Mouse (Mus musculus) T-helper 1 cell (primary cell): Measurements from ENCODE around the gene Ddx1.
"Not testable (repeated sequence)": the region's sequence is repeated elsewhere in the genome, so short reads cannot be mapped to it uniquely, and the experiment has no call there.

Experiments
- in situ Hi-C: fragments of 300-600 bp; cut with MboI, MseI; formaldehyde crosslinking; loops from one replicate; pipeline ENCODE4 v1.15.1; 2025; ENCODE audit warnings: high pct_unique_total_duplicates

Gene Ddx1

DNA sequence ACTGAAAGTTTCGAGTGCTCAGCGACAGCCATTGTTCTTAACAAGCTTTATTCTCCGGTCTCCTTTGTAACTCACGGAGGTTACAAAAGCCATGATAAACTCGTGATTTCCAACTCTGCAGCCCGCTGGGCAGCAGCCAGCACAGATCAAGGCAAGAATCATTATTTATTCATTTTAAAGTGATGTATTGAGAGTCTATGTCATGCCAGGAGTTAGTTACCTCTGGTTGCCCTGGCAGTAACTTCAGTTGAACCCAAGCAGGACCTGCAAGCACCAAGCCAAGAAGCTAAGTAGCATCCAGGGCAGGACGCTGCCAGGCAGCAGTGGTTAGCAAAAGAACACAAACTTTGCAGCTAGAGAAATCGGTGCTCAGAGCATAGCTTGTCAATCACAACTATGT lies 41.9 kb downstream of the Ddx1 start:
- in situ Hi-C loops: loop anchor here (5.0 kb wide), 1 partner anchor 785 kb away; no protein-coding TSS in a partner anchor

- in situ Hi-C loops: loop anchor here (5.0 kb wide), 1 partner anchor 783 kb away; no protein-coding TSS in a partner anchor
These were observed 43.3 kb downstream of the Ddx1 start for GRCm38 (mm10) chr12:13205733-13206132.

DNA sequence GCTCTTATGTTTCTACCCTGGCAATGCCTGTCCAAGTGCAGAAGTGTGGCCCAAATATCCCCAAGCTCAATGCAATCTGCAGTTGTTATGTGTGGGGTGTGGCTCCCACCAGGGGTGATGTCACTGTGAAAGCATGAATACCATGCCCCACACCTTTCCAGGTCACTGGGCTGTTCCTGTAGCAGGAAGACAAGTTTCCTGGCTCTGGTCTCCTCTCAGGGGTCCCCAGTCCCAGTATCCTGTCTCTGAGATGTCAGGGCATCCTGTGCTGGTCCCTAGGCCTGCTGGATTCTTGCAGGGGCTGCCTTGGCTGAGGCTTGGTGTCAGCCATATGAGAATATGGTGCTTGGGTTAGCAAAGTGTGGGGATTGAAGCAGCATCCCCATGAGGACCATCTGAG lies 46.7 kb downstream of the Ddx1 start:
- in situ Hi-C loops: no loop called here

DNA sequence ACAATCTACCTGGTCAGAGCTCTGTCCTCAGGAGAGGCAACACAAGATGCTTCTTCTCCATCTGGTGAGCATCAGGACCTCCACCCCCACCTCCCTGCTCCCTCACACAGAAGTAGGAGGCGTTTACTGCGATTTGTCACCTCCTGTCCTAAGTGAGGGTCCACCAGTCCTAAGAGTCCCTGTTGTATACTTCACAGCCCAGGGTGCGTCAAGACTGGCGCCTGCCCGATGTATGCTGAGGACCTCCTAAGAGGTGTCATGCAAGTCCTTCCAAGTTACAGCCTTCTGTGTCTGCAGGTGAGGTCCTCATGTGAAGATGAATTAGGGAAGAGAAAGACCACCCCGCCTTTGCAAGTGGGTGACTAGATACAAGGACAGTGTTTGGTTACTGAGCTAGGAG lies 48.4 kb downstream of the Ddx1 start:
- in situ Hi-C loops: no loop called here

GRCm38 (mm10) chr12:13199338-13200301 lies 49.4 kb downstream of the Ddx1 start:
- in situ Hi-C loops: no loop called here

- in situ Hi-C loops: no loop called here
These were observed 50.9 kb downstream of the Ddx1 start for GRCm38 (mm10) chr12:13198157-13198556.

- in situ Hi-C loops: no loop called here
These were observed 52.9 kb downstream of the Ddx1 start for GRCm38 (mm10) chr12:13196146-13196545.

DNA sequence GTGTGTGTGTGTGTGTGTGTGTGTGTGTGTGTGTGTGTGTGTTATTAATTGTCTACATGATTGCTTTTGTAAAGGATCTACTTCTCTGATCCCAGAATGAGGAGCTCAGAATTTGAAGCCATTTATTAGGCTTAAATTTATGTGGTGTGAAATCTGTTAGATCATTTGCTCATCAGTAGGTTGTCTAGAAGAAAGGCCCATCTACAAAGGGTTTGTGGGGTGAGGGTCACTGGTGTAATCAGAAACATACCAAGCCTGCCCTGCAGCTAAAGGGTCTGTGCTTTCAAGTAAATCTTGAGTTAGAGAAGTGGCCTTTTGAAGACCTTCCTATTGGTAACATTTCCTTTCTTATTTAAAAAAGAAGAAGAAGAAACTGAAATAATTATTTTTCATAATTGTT lies 53.5 kb downstream of the Ddx1 start:
- in situ Hi-C loops: no loop called here

DNA sequence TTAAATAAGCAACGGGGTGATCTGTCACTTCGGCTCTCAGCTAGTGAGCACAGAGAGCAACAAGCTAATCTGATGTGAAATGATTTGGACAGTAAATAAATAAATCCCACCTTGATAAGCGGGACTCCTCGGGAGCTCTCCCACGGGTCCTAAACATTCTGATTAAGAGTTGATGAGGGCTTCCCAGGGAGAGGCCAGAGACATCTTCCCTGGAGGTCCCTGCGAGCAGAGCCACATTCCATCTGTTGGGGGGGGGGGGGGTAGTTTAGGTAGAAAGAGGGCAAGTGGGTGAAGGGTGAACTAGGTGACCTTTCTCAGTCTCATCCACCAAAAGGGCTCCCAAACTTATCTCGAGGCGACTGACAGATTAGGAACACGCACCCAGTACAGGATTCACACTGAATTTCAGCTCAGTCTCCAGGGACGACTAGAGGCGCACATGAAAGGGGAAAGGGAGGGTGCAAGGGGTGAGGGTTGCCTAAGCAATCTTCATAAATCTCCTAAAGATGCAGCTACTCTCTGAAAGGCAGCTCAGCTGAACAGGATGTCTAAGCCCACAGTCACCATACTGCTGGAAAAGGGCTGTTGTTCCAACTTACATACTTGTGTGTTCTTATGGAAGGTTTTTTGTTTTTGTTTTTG lies 60.8 kb downstream of the Ddx1 start:
- in situ Hi-C loops: no loop called here

DNA sequence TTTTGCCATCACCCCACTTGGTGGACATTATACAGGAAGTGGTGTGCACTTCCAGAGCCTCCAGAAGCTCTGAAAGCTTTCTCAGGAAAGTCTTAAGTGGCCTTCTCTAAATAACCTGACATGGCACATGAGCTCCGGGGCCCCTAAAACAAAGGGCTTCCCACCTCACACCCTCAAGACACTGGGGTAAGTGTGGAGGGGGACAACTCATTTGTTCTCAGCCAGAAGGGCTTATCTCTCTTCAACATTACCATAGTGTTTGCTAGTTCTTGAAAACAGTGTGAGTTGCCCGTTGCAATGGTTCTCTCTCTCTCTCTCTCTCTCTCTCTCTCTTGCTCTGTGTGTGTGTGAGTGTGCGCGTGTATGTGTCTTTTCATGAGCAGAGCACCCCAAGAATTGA lies 62.8 kb downstream of the Ddx1 start:
- in situ Hi-C loops: no loop called here

GRCm38 (mm10) chr12:13184873-13185361 lies 64.1 kb downstream of the Ddx1 start:
- in situ Hi-C loops: no loop called here

- in situ Hi-C loops: not testable (repeated sequence)
These were observed 64.9 kb downstream of the Ddx1 start for GRCm38 (mm10) chr12:13184136-13184535.

DNA sequence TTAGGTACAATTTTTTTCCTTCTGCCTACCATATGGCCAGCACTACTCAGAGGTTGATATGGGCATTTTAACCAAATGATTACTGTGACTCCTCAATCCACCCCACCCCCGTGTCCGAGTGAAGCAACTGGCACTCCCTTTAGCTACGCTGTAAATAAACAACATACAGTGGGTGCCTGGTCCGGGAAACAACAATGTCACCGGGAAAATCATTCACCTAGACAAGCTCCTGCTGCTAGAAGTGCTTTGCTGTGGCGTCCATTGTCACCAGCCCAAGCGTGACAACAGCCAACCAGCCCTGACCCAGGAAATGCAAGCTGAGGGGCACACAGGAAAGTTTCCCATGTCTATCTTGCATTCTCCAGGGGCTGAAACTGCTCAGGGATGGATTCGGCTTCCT lies 66.8 kb downstream of the Ddx1 start:
- in situ Hi-C loops: no loop called here

GRCm38 (mm10) chr12:13181721-13182120 lies 67.3 kb downstream of the Ddx1 start:
- in situ Hi-C loops: no loop called here

- in situ Hi-C loops: no loop called here
These were observed 68.2 kb downstream of the Ddx1 start for GRCm38 (mm10) chr12:13180715-13181335.

DNA sequence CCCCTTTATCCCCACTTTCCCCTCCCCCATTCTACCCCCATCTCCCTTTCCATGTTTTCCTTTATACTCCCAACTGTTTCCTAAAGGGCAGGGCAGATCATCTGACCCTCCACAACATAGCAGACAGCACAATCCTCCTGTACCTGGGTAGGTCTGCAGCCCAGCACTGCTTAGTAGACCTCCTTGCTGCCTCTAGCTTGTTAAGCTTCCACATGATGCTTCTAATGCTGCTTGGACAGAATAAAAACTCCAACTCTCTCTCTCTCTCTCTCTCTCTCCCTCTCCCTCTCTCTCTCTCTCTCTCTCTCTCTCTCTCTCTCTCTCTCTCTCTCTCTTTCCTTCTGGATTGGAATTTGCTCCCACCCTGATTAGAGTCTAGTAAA lies 68.7 kb downstream of the Ddx1 start:
- in situ Hi-C loops: no loop called here

DNA sequence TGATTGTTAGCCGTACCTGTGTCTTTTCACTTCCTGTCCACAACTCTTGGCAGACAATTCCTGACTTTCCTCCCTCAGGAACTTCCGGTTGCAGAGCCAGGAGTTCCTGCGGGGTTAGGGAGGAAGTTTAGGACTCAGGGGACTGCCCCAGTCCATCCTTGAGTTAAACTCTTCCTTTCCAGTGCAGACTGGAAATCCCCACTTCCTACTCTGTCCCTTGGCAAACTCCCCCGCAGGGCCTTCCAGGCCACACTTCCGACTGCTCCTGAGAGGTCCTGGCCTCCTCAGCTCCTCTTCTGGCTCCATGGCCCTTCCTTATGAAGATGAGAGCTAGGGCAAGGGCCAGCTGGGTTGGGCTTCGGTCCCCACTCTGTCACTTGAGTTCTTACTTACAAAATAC lies 71.4 kb downstream of the Ddx1 start:
- in situ Hi-C loops: no loop called here

GRCm38 (mm10) chr12:13176927-13177326 lies 72.1 kb downstream of the Ddx1 start:
- in situ Hi-C loops: no loop called here

DNA sequence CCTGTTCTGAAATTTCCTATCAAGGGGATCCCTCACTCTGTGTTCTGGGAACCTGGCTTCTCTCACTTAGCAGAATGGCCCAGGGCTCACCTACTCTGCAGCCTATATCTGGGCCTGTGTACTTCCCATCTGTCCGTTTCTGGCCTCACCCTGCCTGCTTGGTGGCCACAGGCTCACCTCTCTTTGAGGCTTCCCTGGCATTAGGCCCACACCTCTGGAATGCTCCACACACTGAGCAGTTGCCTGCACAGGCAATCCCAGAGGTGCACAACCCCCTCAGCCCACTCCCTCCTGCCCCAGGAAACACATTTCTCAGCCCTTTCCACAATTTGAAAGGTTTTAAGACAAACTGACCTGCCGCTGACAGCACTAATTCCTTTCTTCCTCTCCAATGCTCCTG lies 72.9 kb downstream of the Ddx1 start:
- in situ Hi-C loops: no loop called here

DNA sequence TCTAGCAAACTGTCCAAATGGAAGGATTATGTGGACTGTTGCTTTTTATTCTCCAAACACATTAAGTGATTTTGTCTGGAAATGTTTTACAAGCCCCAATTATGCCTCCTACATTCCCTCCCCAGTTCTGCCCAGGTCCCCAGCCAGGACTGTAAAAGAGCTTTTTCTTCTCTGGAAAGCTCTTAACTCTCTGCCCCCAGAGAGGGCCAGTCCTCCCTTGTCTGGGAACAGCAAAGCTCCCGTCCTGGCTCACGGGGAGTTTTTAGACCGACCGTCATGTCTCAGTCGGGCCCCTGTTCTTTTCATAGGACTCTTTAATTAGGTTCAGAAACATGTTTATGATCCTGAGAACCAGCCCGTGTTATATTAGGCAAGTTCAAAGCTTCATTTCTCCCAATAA lies 75.0 kb downstream of the Ddx1 start:
- in situ Hi-C loops: no loop called here

GRCm38 (mm10) chr12:13168073-13168472 lies 80.9 kb downstream of the Ddx1 start:
- in situ Hi-C loops: no loop called here

DNA sequence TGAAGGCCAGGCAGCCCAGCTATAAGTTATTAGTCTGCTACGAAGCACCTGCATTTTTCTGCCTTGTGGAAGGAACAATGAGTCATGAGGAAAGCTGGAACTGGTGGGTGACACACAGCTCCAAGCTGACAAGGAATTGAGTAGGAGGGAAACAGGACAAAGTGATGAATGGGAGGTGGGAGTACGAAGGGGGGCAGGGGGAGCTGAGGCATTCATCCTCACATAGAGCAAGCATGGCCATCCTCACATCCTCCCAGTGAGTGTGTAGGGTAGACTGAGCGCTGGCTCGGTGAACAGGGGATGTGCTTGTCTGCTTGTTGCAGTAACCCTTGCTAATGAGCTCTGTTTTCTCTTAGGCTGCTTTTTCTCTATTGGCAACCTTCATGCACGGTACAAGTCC lies 81.9 kb downstream of the Ddx1 start:
- in situ Hi-C loops: no loop called here
